Mouse (Mus musculus): ENCODE measurements around the gene AW209491.

DNA sequence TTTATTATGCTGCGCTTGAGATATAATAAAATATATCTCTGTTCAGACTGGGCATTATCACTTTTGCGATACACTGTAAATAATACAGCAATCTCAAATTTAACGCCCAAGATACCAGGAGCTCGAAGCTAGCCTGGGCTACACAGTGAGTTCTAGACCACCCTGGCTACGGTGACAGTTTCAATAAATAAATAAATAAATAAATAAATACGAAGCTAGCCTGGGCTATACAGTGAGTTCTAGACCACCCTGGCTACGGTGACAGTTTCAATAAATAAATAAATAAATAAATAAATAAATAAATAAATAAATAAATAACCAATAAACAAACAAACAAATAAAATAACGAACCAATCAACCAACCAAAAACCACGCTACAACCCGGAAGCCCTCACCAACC is 17.5 kb upstream of the AW209491 start:
- TF ChIP-seq POLR2A (IDR thresholded peaks at IDR 0.05; ENCODE audit: insufficient read length, low read depth) (no peak), USF1 (IDR thresholded peaks at IDR 0.05; ENCODE audit: low read depth) (no peak), TCF12 (IDR thresholded peaks at IDR 0.05; ENCODE audit: insufficient read depth, poor library complexity, severe bottlenecking) (no peak), MAX (IDR thresholded peaks at IDR 0.05; ENCODE audit: low read depth) (no peak)

Measured in myocyte (in vitro differentiated cells).